Mouse (Mus musculus): Measurements from ENCODE around the gene Scrn1.

The Scrn1 gene

GRCm38 (mm10) chr6:54565665-54566545, at the start of gene Scrn1:
TSS of gene Scrn1 (minus strand) at chr6:54566489.
- DNase-seq (ENCODE audit: low spot score) = peak; percentile 21

DNA sequence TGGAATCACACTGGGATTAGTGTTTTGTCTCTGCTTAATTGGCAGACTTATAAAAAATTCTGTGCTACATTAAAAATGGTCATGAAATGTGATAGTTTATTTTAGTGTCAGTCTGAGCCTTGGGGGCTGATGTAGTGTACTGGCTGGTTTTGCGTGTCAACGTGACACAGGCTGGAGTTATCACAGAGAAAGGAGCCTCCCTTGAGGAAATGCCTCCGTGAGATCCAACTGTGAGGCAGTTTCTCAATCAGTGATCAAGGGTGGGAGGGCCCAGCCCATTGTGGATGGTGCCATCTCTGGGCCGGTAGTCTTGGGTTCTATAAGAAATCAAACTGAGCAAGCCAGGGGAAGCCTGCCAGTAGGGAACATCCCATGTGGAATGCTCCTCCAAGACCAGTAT, 40.0 kb upstream of the Scrn1 start:
- DNase-seq (ENCODE audit: low spot score) = no peak

GRCm38 (mm10) chr6:54604001-54604715, 37.9 kb upstream of the Scrn1 start:
- DNase-seq (ENCODE audit: low spot score) = peak; percentile 29

GRCm38 (mm10) chr6:54602891-54603290, 36.6 kb upstream of the Scrn1 start:
- no peak for DNase-seq (ENCODE audit: low spot score)

DNA sequence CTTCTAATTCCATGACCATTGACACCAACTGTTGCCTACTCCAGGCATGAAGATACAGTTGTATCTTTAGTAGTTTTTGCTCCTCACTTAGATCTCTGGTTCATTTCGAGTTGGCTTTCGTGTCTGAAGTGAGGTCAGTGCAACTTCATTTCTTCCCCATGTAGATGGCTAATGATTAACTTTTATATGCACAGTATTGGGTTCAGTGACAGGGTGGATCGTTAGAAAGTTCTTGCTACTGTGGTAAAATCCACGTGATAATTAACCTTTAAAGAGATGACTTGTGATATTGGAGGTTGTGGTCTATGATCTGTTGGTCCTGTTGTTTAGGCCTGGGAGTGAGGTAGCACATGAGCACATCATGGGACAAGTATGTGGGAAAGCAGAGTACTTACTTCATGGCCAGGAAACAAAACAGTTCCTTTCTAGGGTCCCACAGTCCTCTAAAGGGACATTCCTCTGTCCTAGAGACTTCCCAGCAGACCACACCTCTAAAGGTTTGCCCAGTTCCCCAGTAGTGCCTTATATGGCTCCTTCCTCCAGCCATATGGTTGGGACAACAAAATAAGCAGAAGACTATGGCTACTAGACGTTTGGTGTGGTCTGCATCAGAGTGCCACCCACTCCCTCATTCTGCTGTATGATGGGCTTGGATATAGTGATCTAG, 34.5 kb upstream of the Scrn1 start:
- no peak for DNase-seq (ENCODE audit: low spot score)

DNA sequence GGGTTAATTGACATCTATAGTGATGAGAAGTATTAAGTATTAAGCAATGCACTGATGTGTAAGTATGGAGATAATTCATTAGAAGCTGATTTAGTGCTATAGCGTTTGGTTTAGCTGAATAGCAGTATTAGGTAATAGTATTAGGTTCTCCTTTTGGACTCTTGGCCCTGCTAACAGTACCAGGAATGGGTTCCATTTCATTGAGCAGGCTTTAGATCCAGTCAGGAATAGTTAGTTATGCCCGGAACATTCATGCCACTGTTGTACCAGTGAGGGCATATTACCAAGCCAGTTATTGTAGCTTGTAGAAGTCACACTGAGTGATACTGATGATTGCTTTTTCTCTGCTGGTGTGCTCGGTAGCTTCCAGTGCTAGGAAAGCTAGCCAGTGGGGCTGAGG, 31.4 kb upstream of the Scrn1 start:
- DNase-seq (ENCODE audit: low spot score) = no peak

DNA sequence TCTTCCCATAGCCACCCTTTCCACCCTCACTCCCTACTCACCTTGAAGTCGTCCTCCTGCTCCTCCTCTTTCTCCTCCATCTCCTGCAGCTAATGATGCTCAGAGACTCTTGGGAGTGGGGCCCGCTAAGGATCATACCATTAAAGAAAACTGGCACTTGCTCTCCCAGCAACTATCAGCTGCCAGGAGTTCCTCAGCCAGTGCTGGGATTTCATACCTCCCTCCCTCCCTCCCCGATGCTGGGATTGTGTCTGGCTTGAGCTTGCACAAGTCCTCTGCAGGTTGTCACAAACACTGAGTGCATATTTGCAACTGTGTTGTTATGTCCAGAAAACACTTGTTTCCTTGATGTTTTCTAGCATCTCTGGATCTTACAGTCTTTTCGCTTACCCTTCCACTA, 30.9 kb upstream of the Scrn1 start, which contains the start of gene Fkbp14:
Fkbp14 (minus strand) TSS at position 101 of the 400 bp plus-strand sequence.
- no peak for DNase-seq (ENCODE audit: low spot score)

GRCm38 (mm10) chr6:54595330-54595878, 29.1 kb upstream of the Scrn1 start:
- no peak for DNase-seq (ENCODE audit: low spot score)

GRCm38 (mm10) chr6:54594469-54595329, 28.4 kb upstream of the Scrn1 start, which contains the start of gene Plekha8:
TSS of gene Plekha8 (plus strand) at chr6:54595111.
- peak; percentile 94 for DNase-seq (ENCODE audit: low spot score)

DNA sequence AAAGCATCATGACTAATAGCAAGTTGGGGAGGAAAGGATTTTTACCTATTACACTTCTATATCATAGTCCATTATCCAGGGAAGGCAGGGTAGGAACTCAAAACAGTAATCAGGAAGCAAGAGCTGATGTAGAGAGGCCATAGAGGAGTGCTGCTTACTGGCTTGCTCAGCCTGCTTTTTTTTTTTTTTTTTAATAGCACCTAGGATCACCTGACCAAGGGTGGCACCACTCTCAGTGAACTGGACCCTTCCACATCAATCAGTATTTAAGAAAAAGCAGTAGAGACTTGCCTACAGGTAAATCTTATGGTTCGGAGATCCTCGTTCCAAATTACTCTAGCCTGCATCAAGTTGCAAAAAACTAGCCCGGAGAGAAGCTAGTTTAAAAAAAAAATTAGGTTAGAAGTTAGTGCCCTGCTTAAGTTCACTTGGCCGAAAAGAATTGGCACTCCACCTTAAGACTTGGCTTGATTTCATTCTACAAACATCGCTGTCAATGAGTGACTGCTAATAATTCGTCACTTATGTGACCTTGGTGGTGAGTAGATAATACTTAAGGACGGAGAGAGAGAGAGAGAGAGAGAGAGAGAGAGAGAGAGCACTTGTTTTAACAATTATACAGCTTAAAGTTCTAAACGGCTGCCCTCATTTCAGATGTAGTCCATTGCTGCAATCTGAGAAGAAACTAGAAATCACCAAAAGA, 27.6 kb upstream of the Scrn1 start:
- DNase-seq (ENCODE audit: low spot score) = no peak

DNA sequence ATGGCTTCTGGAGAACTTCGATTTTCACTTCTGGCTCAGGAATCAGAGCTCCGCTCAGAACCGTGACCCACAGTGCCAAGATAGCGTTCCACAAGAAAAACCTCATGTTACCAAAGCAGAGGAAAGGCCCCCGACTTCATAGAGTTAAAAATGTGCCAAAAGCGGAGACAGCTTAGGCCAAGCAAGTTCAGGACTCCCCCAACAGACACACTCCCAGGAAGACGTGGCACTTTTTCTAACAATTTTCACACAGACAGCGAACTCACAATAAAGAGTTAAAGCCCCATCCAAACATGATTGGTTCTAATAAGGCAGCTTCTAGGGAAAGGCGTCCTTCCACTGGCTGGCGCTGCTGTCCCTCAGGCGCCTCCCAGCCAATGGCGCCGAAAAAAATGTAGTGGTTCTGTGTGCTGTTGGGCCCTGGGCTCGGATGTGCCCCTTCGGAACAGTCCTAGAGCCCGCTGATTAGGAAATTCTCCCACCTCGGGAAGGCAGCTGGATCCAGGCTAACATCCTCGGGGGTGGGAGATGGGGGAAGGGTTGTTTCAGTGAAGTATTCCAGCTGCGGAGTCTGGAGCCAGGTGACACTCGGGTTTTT, 26.7 kb upstream of the Scrn1 start:
- peak; percentile 87 for DNase-seq (ENCODE audit: low spot score)

DNA sequence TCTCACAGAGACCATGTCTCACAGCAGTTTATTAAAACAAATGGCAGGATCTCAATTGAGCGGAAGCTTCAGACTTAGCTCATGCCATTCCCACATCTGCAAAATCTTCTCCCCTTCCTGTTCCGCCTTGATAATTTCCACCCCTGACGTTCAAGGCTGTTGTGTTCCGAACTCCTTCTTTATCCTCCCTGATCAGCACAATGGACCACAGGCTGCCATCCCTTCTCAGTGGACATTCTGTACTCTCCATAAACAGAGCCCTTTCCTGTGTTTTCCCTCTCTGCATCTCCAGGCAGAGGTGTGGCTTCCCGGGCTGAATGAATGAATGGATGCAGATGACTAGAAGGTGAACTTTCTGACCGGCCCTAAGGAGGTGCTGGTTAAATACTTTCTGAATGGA, 25.5 kb upstream of the Scrn1 start:
- no peak for DNase-seq (ENCODE audit: low spot score)

- no peak for DNase-seq (ENCODE audit: low spot score)
Measured at GRCm38 (mm10) chr6:54590691-54591090, 24.4 kb upstream of the Scrn1 start.

DNA sequence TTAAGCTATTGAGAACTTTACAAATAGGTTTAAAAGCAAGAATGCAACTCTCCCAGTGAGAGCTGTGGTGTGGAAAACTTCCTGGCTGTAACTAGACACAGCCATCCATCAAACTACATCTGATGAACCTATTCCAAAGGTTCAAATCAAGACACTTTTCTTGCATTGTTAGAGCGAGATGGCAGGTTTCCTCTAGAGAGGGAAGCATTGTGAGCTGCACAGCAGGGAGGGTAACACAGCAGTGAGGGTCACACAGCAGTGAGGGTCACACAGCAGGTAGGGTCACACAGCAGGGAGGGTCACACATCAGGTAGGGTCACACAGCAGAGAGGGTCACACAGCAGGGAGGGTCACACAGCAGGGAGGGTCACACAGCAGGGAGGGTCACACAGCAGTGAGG, 21.9 kb upstream of the Scrn1 start:
- no peak for DNase-seq (ENCODE audit: low spot score)

GRCm38 (mm10) chr6:54587683-54588082, 21.4 kb upstream of the Scrn1 start:
- DNase-seq (ENCODE audit: low spot score) = no peak

- no peak for DNase-seq (ENCODE audit: low spot score)
Measured at GRCm38 (mm10) chr6:54586911-54587310, 20.6 kb upstream of the Scrn1 start.

DNA sequence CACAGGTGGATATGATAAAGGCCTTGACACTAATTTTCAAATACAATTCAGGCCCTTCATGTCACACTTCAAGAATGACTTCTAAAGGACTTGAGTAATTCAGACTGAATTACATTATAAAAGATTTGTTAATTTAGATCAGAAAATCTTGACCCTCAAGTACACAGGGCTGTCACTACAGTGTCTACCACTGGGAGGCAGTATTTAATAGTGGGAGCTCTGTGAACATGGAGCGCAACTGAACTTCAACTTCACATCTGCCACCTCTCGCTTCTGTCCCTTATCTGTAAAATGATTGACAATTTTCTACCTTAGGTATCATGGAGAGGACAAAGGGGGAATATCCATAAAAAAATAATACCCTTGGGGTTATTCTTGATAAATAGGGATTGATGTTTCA, 19.9 kb upstream of the Scrn1 start:
- no peak for DNase-seq (ENCODE audit: low spot score)

DNA sequence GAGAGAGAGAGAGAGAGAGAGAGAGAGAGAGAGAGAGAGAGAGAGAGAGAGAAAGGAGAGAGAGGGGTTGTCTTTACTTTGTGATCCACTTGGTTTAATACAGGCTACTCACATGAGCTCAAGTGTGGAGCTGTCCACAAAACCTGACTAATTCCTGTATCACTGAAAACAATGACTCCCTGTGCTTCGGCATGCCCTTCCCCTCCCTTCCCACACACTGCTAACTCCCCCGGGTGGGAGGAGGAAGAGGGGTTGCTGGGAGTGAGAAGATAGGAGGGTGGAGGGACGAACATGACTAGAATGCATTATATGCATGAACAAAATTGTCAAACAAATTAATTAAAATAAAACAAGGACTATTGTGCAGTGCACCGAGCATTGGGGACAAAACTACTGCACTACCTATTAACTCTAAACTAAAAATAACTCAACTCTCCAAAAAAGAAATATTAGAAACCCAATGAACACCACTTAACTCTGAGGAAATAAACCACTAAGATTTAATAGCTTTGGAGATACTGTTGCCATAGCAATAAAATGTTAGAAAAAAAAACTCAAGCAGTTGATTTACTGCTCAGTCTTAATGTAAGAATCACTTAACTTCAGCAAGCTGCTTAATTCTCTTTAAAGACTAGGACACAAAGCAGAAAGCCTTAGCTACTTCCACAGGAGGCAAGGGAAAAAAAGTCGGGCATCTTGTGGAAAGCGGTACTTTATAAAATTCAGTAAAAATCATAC, 7.1 kb upstream of the Scrn1 start:
- no peak for DNase-seq (ENCODE audit: low spot score)

DNA sequence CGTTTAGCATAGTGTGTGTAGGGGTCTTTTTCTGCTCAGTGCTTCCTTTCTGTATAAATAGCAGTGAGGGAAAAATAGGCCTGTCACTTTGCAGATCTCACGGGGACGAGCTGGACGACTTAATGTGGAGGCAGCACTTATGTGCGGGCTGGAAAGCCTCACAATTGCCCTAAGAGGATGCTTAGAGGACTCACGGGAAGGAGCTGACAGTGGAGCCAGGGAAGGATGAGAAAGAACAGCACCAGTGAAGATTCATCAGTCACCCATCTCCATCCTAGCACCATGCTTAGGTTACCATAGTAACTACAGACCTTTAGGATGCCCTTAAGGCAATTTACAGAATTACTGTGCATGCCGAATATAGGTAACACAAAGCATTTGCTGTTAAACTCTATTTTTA, 3.5 kb upstream of the Scrn1 start:
- no peak for DNase-seq (ENCODE audit: low spot score)

- no peak for DNase-seq (ENCODE audit: low spot score)
Measured at GRCm38 (mm10) chr6:54566546-54566919, 244 bp upstream of the Scrn1 start.

Measured in urinary bladder, postnatal 25 days (tissue).